Mouse (Mus musculus) E14TG2a.4 (cell line): ENCODE data around the gene Gm11084.

ENCODE experiments used
- H3K27me3 ChIP-seq: 2 replicates; pipeline ENCODE4 v1.6.1; 2014; ENCODE audit warnings: low read length, control low read depth; ENCODE audit not compliant: insufficient read depth
- H3K36me3 ChIP-seq: 2 replicates; pipeline ENCODE4 v1.6.1; 2014; ENCODE audit warnings: low read length, control low read depth; ENCODE audit not compliant: insufficient read depth
- H3K4me1 ChIP-seq: replicated peaks from 2 replicates; pipeline ENCODE4 v1.6.1; 2014; ENCODE audit warnings: low read depth, low read length, control low read depth
- H3K4me3 ChIP-seq: replicated peaks from 2 replicates; pipeline ENCODE4 v1.5.1; 2014; ENCODE audit warnings: mild to moderate bottlenecking, low read length
- H3K9me3 ChIP-seq: 2 replicates; pipeline ENCODE4 v1.6.1; 2014; ENCODE audit warnings: low read length, control low read depth
- CTCF ChIP-seq: conservative IDR thresholded peaks from 2 replicates; pipeline ENCODE4 v1.5.1; 2014; ENCODE audit warnings: low read length
- NANOG ChIP-seq: IDR thresholded peaks from 2 replicates; pipeline ENCODE4 v1.6.1; 2014; ENCODE audit warnings: borderline replicate concordance, low read length, mixed read lengths
- POU5F1 ChIP-seq: IDR thresholded peaks from 2 replicates; pipeline ENCODE4 v1.6.1; 2014; ENCODE audit warnings: low read length, borderline replicate concordance

The Gm11084 gene

GRCm38 (mm10) chr2:72977272-72977671 lies 9.2 kb downstream of the Gm11084 start:
- TF ChIP-seq CTCF (no peak), POU5F1 (no peak), NANOG (no peak)
- Histone ChIP-seq H3K4me3 (peak overlapping the region; percentile 99), H3K36me3 (peaks cover 27% of the 10 kb centered on the region), H3K4me1 (peaks cover 55% of the 10 kb centered on the region), H3K27me3 (no peaks in the 10 kb centered on the region), H3K9me3 (no peaks in the 10 kb centered on the region)

GRCm38 (mm10) chr2:72976036-72976435 lies 10.5 kb downstream of the Gm11084 start:
- no peak for TF ChIP-seq CTCF
- peaks cover 51% of the 10 kb centered on the region for H3K4me1 ChIP-seq
- no peaks in the 10 kb centered on the region for H3K27me3 ChIP-seq

GRCm38 (mm10) chr2:72970831-72971230 lies 15.7 kb downstream of the Gm11084 start:
- no peak for TF ChIP-seq POU5F1
- TF ChIP-seq CTCF, result no peak
- TF ChIP-seq NANOG, result no peak
- Histone ChIP-seq H3K4me1 (peaks cover 64% of the 10 kb centered on the region), H3K36me3 (peaks cover 66% of the 10 kb centered on the region), H3K9me3 (no peaks in the 10 kb centered on the region), H3K4me3 (no peak overlapping the region), H3K27me3 (no peaks in the 10 kb centered on the region)

More at GRCm38 (mm10) chr2:72976036-72976435, 10.5 kb downstream of the Gm11084 start:
- Histone ChIP-seq H3K4me3 (no peak overlapping the region; the same call in 1 of the 2 replicates), H3K9me3 (no peaks in the 10 kb centered on the region), H3K36me3 (peaks cover 39% of the 10 kb centered on the region)

- Histone ChIP-seq H3K36me3 (peaks cover 66% of the 10 kb centered on the region), H3K4me1 (peaks cover 64% of the 10 kb centered on the region), H3K9me3 (no peaks in the 10 kb centered on the region), H3K4me3 (no peak overlapping the region), H3K27me3 (no peaks in the 10 kb centered on the region)
- TF ChIP-seq NANOG (no peak), POU5F1 (no peak)
These were observed 16.2 kb downstream of the Gm11084 start for GRCm38 (mm10) chr2:72970302-72970701.

GRCm38 (mm10) chr2:72968536-72968935 lies 18.0 kb downstream of the Gm11084 start:
- no peaks in the 10 kb centered on the region for H3K9me3 ChIP-seq
- H3K4me3 ChIP-seq, result no peak overlapping the region
- no peak for TF ChIP-seq POU5F1
- no peak for TF ChIP-seq NANOG
- no peak for TF ChIP-seq CTCF
- peaks cover 61% of the 10 kb centered on the region for H3K36me3 ChIP-seq
- peaks cover 58% of the 10 kb centered on the region for H3K4me1 ChIP-seq
- H3K27me3 ChIP-seq, result no peaks in the 10 kb centered on the region

GRCm38 (mm10) chr2:72965450-72965849 lies 21.1 kb downstream of the Gm11084 start:
- TF ChIP-seq CTCF (no peak), POU5F1 (no peak), NANOG (no peak)
- Histone ChIP-seq H3K4me3 (no peak overlapping the region), H3K9me3 (no peaks in the 10 kb centered on the region), H3K27me3 (no peaks in the 10 kb centered on the region), H3K36me3 (peaks cover 63% of the 10 kb centered on the region), H3K4me1 (peaks cover 63% of the 10 kb centered on the region)

GRCm38 (mm10) chr2:72956415-72956814 lies 30.1 kb downstream of the Gm11084 start:
- TF ChIP-seq NANOG (no peak), CTCF (peak; percentile 14; the same call in 1 of the 2 replicates), POU5F1 (no peak)
- Histone ChIP-seq H3K36me3 (peaks cover 55% of the 10 kb centered on the region), H3K4me3 (no peak overlapping the region), H3K27me3 (no peaks in the 10 kb centered on the region), H3K9me3 (no peaks in the 10 kb centered on the region), H3K4me1 (peaks cover 32% of the 10 kb centered on the region)

GRCm38 (mm10) chr2:72952979-72953378 lies 33.5 kb downstream of the Gm11084 start:
- TF ChIP-seq POU5F1 (no peak), CTCF (no peak), NANOG (no peak)
- peaks cover 46% of the 10 kb centered on the region for H3K36me3 ChIP-seq
- no peaks in the 10 kb centered on the region for H3K27me3 ChIP-seq
- peaks cover 36% of the 10 kb centered on the region for H3K4me1 ChIP-seq
- no peak overlapping the region for H3K4me3 ChIP-seq
- H3K9me3 ChIP-seq, result no peaks in the 10 kb centered on the region

GRCm38 (mm10) chr2:72935937-72936336 lies 50.6 kb downstream of the Gm11084 start:
- Histone ChIP-seq H3K4me1 (peaks cover 10% of the 10 kb centered on the region), H3K27me3 (no peaks in the 10 kb centered on the region), H3K4me3 (no peak overlapping the region), H3K36me3 (peaks cover 47% of the 10 kb centered on the region), H3K9me3 (no peaks in the 10 kb centered on the region)
- TF ChIP-seq CTCF (no peak), NANOG (no peak), POU5F1 (no peak)
